Mouse (Mus musculus): Measurements from ENCODE around the gene Arih2. TPM values are rescaled to one million over a fixed set of nuclear protein-coding genes. Genes with fewer than 3 reads are reported as not detected.

Gene Arih2
- polyA plus RNA-seq (2014; fragmentation: Nextera tagmentation; extraction: Ambion mirVana): 41.6 and 49.1 TPM in 2 replicates

DNA sequence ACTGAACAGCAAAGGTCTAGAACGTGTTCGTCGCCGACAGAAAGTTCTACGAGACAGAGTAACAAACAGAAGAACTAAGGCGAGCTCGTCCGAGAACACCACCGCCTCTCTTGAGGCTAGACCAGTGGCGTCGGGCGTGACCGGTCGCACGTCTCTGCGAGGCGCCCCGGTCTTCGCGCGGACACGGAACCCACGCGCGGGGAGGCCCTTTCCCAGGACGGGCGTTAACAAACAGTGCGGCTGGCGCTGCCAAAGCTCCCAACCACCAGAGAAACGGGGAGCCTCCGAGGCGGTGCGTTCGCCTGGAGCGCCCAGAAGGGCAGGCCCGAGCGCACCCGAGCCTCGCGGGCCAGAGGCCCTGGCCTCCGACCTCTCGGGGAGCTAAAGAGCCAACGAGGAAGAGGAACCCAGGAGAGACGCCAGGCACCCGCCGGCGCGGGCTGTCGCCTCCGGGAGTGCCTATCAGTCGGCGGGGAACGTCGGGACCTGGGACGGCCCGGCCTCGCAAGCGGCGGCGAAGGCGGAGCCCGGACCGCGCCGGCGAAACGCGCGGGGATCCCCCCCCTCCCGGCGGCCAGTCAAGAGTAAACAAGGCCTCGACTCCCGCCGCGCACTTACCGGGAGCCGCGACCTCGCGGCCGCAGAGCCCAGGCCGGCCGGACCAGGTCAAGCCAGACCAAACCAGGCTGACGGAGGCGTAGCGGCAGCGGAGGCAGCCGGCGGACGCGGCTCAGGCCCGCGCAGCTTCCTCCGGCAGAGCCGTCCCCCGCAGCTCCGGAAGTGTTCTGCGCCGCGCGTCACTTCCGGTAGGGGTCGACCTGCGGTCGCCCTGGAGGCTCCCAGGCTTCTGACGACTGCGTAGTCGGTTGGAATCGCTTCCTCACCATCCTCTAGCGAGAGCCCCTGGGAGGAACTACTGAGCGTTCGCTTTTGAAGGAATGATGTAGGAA, at the start of gene Arih2:
Arih2 (minus strand) TSS at position 776 of the 950 bp plus-strand sequence.
- under 1% methylated on average over 111 of the region's 112 CpGs for WGBS
- ATAC-seq (ENCODE audit: low FRiP score) (peak; percentile 99), DNase-seq (ENCODE audit: low spot score) (peak; percentile 95)
- no peaks in the 10 kb centered on the region for H3K9me3 ChIP-seq (ENCODE audit: control insufficient read depth, low read length)
- H3K4me1 ChIP-seq (replicated peaks; ENCODE audit: control insufficient read depth, insufficient read depth, low read length): no peaks in the 10 kb centered on the region
- H3K4me3 ChIP-seq (ENCODE audit: low read depth, low read length): peak within 1 kb of the TSS; percentile 97
- H3K4me2 ChIP-seq (replicated peaks; ENCODE audit: low read depth, low read length): peak within 1 kb of the TSS; percentile 77
- H3K27me3 ChIP-seq (ENCODE audit: control insufficient read depth, insufficient read depth, low read length): no peaks in the 10 kb centered on the region
- H3K9ac ChIP-seq (ENCODE audit: low read depth, low read length): peak within 1 kb of the TSS; percentile 85
- H3K36me3 ChIP-seq (ENCODE audit: control insufficient read depth, insufficient read depth, low read length): no peaks in the 10 kb centered on the region
- H3K27ac ChIP-seq (ENCODE audit: low read depth, low read length): peak within 1 kb of the TSS; percentile 79

DNA sequence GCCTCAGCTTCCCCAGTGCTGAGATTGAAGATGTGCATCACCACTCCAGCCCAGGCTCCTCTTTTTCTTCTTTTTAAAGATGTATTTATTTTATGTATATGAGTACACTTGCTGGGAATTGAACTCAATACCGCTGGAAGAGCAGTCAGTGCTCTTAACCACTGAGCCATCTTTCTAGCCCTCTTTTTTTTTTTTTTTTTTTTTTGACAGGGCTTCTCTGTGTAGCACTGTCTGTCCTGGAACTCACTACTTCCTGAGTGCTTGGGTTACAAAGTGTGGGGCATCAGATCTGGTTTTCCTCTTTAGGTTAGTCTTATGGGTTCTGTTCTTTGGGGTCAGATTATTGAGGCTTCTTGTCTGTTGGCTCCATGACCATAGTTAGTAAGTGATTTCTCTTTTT, 45.3 kb upstream of the Arih2 start:
- H3K4me1 ChIP-seq (replicated peaks; ENCODE audit: control insufficient read depth, insufficient read depth, low read length): no peaks in the 10 kb centered on the region
- no peaks in the 10 kb centered on the region; the same call in 1 of the 2 replicates for H3K27me3 ChIP-seq (ENCODE audit: control insufficient read depth, insufficient read depth, low read length)
- DNase-seq (ENCODE audit: low spot score): no peak
- no peak overlapping the region for H3K27ac ChIP-seq (ENCODE audit: low read depth, low read length)
- 72% methylated on average over 1 of the region's 1 CpGs for WGBS
- ATAC-seq (ENCODE audit: low FRiP score): no peak
- H3K9ac ChIP-seq (ENCODE audit: low read depth, low read length): no peak overlapping the region
- no peaks in the 10 kb centered on the region for H3K9me3 ChIP-seq (ENCODE audit: control insufficient read depth, low read length)
- H3K36me3 ChIP-seq (ENCODE audit: control insufficient read depth, insufficient read depth, low read length): no peaks in the 10 kb centered on the region
- H3K4me2 ChIP-seq (replicated peaks; ENCODE audit: low read depth, low read length): no peak overlapping the region
- H3K4me3 ChIP-seq (ENCODE audit: low read depth, low read length): no peak overlapping the region

DNA sequence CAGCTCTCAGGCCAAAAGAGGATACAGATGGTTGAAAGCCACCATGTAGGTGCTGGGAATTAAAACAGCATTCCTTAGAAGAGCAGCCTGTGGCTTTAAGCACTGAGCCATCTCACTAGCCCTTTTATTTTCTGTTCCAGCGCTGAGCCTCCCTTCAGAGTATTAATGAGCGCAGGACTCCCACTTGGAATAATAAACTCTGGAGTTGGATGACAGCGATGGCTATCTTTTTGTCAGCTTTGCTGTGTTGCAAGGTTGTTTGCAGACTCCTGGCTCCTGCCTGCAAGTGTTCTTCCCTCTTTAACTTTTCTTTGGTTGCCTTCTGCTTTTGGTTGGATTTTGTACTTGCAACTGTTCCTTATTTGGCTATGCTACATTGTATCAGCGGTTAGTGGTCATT, 44.8 kb upstream of the Arih2 start:
- DNase-seq (ENCODE audit: low spot score): no peak

DNA sequence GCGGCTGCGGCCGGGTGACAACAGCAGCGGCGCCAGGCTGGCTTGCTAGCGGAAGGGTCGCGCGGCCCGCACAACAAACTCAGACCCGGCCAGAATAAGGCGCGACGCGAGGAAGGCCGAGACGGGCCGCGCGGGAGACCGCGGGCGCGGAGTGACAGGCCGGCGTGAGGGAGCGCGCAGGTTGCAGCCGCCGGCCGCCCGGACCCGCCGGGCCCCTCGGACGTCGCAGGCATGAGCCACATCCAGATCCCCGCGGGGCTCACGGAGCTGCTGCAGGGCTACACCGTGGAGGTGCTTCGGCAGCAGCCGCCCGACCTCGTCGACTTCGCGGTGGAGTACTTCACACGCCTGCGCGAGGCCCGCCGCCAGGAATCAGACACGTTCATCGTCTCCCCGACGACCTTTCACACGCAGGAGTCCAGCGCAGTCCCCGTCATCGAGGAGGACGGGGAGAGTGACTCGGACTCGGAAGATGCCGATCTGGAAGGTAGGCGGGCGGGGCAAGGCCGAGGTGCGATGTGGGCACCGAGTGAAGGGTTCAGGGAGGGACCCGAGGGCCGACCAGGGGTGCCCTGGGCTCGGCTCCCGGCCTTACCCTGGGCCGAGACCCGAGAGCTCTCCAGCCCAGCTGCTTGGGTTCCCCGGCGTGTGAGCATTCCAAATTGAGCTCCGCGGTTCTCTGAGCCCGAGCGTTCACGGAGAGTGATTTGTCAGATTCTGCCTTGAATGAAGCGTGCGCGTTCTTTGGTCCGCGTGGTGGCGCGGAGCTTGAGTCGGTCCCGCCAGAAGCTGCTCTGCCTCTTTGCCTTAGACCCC, 43.2 kb upstream of the Arih2 start:
- WGBS: under 1% methylated on average over 90 of the region's 92 CpGs
- H3K27ac ChIP-seq (ENCODE audit: low read depth, low read length): peak overlapping the region; percentile 72
- ATAC-seq (ENCODE audit: low FRiP score) (peak; percentile 65), DNase-seq (ENCODE audit: low spot score) (peak; percentile 76)
- no peaks in the 10 kb centered on the region; the same call in 1 of the 2 replicates for H3K27me3 ChIP-seq (ENCODE audit: control insufficient read depth, insufficient read depth, low read length)
- H3K4me3 ChIP-seq (ENCODE audit: low read depth, low read length): peak overlapping the region; percentile 78
- no peaks in the 10 kb centered on the region for H3K4me1 ChIP-seq (replicated peaks; ENCODE audit: control insufficient read depth, insufficient read depth, low read length)
- H3K9me3 ChIP-seq (ENCODE audit: control insufficient read depth, low read length): no peaks in the 10 kb centered on the region
- H3K9ac ChIP-seq (ENCODE audit: low read depth, low read length): peak overlapping the region; percentile 77
- H3K36me3 ChIP-seq (ENCODE audit: control insufficient read depth, insufficient read depth, low read length): no peaks in the 10 kb centered on the region
- H3K4me2 ChIP-seq (replicated peaks; ENCODE audit: low read depth, low read length): peak overlapping the region; percentile 97

More for the DNA sequence above, 44.8 kb upstream of the Arih2 start:
- Histone ChIP-seq H3K9me3 (ENCODE audit: control insufficient read depth, low read length) (no peaks in the 10 kb centered on the region), H3K9ac (ENCODE audit: low read depth, low read length) (no peak overlapping the region), H3K4me2 (replicated peaks; ENCODE audit: low read depth, low read length) (no peak overlapping the region), H3K4me3 (ENCODE audit: low read depth, low read length) (0 out of 2 replicates have a peak overlapping the region, but pooled peaks have one; percentile 4), H3K36me3 (ENCODE audit: control insufficient read depth, insufficient read depth, low read length) (no peaks in the 10 kb centered on the region), H3K27me3 (ENCODE audit: control insufficient read depth, insufficient read depth, low read length) (no peaks in the 10 kb centered on the region; the same call in 1 of the 2 replicates), H3K27ac (ENCODE audit: low read depth, low read length) (no peak overlapping the region), H3K4me1 (replicated peaks; ENCODE audit: control insufficient read depth, insufficient read depth, low read length) (no peaks in the 10 kb centered on the region)
- ATAC-seq (ENCODE audit: low FRiP score): no peak
- WGBS: 73% methylated on average over 4 of the region's 4 CpGs

- ATAC-seq (ENCODE audit: low FRiP score): peak; percentile 85
- peak; percentile 94 for DNase-seq (ENCODE audit: low spot score)
- Histone ChIP-seq H3K36me3 (ENCODE audit: control insufficient read depth, insufficient read depth, low read length) (no peaks in the 10 kb centered on the region), H3K27me3 (ENCODE audit: control insufficient read depth, insufficient read depth, low read length) (no peaks in the 10 kb centered on the region; the same call in 1 of the 2 replicates), H3K9ac (ENCODE audit: low read depth, low read length) (peak overlapping the region; percentile 77), H3K4me3 (ENCODE audit: low read depth, low read length) (peak overlapping the region; percentile 78), H3K9me3 (ENCODE audit: control insufficient read depth, low read length) (no peaks in the 10 kb centered on the region), H3K4me2 (replicated peaks; ENCODE audit: low read depth, low read length) (peak overlapping the region; percentile 97), H3K4me1 (replicated peaks; ENCODE audit: control insufficient read depth, insufficient read depth, low read length) (no peaks in the 10 kb centered on the region), H3K27ac (ENCODE audit: low read depth, low read length) (peak overlapping the region; percentile 72)
- 1% methylated on average over 18 of the region's 42 CpGs for WGBS
Measured at GRCm38 (mm10) chr9:108691846-108692225, 42.6 kb upstream of the Arih2 start.

GRCm38 (mm10) chr9:108691371-108691770, 42.2 kb upstream of the Arih2 start:
- Histone ChIP-seq H3K27me3 (ENCODE audit: control insufficient read depth, insufficient read depth, low read length) (no peaks in the 10 kb centered on the region; the same call in 1 of the 2 replicates), H3K36me3 (ENCODE audit: control insufficient read depth, insufficient read depth, low read length) (no peaks in the 10 kb centered on the region), H3K9me3 (ENCODE audit: control insufficient read depth, low read length) (no peaks in the 10 kb centered on the region), H3K27ac (ENCODE audit: low read depth, low read length) (no peak overlapping the region), H3K4me1 (replicated peaks; ENCODE audit: control insufficient read depth, insufficient read depth, low read length) (no peaks in the 10 kb centered on the region), H3K4me3 (ENCODE audit: low read depth, low read length) (peak overlapping the region; percentile 78; the same call in 1 of the 2 replicates), H3K4me2 (replicated peaks; ENCODE audit: low read depth, low read length) (peak overlapping the region; percentile 97), H3K9ac (ENCODE audit: low read depth, low read length) (no peak overlapping the region; the same call in 1 of the 2 replicates)
- DNase-seq (ENCODE audit: low spot score): no peak
- ATAC-seq (ENCODE audit: low FRiP score): no peak
- WGBS: 68% methylated on average over 8 of the region's 8 CpGs

DNA sequence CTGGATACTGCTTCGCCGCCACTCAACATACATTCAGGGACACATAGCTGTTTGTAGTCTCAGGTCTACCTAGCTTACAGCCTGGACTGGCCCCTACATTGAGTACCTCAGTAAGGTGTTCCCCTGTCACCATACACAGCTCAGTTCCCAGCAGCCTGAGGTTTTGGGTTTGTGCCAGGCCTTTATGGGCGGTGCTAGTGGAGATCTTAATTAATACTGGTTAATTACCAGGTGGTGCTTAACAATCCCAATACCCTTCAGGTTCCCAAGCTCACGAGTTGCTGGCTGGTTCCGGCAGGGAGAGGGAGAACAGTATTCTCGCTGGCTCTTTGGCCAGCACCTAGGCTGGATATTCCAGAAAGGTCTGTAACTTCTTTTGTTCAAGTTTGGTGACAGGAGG, 41.7 kb upstream of the Arih2 start:
- DNase-seq (ENCODE audit: low spot score) (no peak), ATAC-seq (ENCODE audit: low FRiP score) (no peak)
- no peaks in the 10 kb centered on the region for H3K4me1 ChIP-seq (replicated peaks; ENCODE audit: control insufficient read depth, insufficient read depth, low read length)
- H3K36me3 ChIP-seq (ENCODE audit: control insufficient read depth, insufficient read depth, low read length): no peaks in the 10 kb centered on the region
- H3K27ac ChIP-seq (ENCODE audit: low read depth, low read length): no peak overlapping the region
- H3K9ac ChIP-seq (ENCODE audit: low read depth, low read length): no peak overlapping the region
- H3K9me3 ChIP-seq (ENCODE audit: control insufficient read depth, low read length): no peaks in the 10 kb centered on the region
- no peak overlapping the region for H3K4me3 ChIP-seq (ENCODE audit: low read depth, low read length)
- WGBS: 85% methylated on average over 6 of the region's 6 CpGs
- H3K27me3 ChIP-seq (ENCODE audit: control insufficient read depth, insufficient read depth, low read length): no peaks in the 10 kb centered on the region; the same call in 1 of the 2 replicates
- H3K4me2 ChIP-seq (replicated peaks; ENCODE audit: low read depth, low read length): no peak overlapping the region

DNA sequence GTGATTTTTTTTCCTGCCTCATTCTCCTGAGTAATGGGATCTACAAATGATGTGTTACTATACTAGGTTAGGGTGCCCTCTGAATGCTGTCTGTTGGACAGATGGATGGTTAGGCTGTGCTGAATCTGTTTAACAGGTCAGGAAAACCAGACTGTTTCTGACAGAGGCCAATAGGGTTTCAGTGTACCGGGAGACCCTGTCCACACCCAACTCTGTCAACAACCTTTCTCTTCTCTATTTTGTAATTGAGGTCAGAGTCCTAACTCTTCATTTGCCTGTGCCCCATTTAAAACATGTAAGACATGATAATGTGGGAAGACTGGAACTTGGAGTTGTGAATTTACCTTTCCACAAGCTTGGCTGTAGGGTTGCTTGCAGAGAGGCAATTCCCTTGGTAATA, 40.8 kb upstream of the Arih2 start:
- no peaks in the 10 kb centered on the region for H3K4me1 ChIP-seq (replicated peaks; ENCODE audit: control insufficient read depth, insufficient read depth, low read length)
- no peaks in the 10 kb centered on the region for H3K9me3 ChIP-seq (ENCODE audit: control insufficient read depth, low read length)
- H3K4me2 ChIP-seq (replicated peaks; ENCODE audit: low read depth, low read length): no peak overlapping the region
- no peak for DNase-seq (ENCODE audit: low spot score)
- H3K9ac ChIP-seq (ENCODE audit: low read depth, low read length): no peak overlapping the region
- no peak overlapping the region for H3K27ac ChIP-seq (ENCODE audit: low read depth, low read length)
- no peaks in the 10 kb centered on the region; the same call in 1 of the 2 replicates for H3K27me3 ChIP-seq (ENCODE audit: control insufficient read depth, insufficient read depth, low read length)
- no peak overlapping the region for H3K4me3 ChIP-seq (ENCODE audit: low read depth, low read length)
- H3K36me3 ChIP-seq (ENCODE audit: control insufficient read depth, insufficient read depth, low read length): no peaks in the 10 kb centered on the region
- no peak for ATAC-seq (ENCODE audit: low FRiP score)
- 72% methylated on average over 1 of the region's 1 CpGs for WGBS

Data from hindbrain, embryonic 11.5 days (tissue).